16 mouse cellular contexts compared by ENCODE assay signal in genomic region chr5:116589631-116590030, GRCm38 (mm10). TPM values are rescaled to one million over a fixed set of nuclear protein-coding genes. Genes with fewer than 3 reads are reported as not detected.
DNase-seq lines count a peak whose midpoint lies in the region; ATAC-seq lines count a peak whose summit lies in the region.
"Had no signal": no experiment of that assay in that cellular context is flagged by ENCODE, and none has a peak within 500 bp of the region (broad histone marks: within the 10 kb centered on the region; RNA-seq: fewer than 3 reads in every experiment).

No protein-coding gene starts in this region.

- ATAC-seq in intestine, embryonic 16.5 days, result no peak
- ATAC-seq in intestine, embryonic 15.5 days, result no peak
- ATAC-seq in hindbrain, embryonic 15.5 days (ENCODE audit: low FRiP score, low read depth), result no peak
- ATAC-seq in neural tube, embryonic 14.5 days (ENCODE audit: low read depth), result no peak
- ATAC-seq in kidney, embryonic 15.5 days (replicated peaks; ENCODE audit: low FRiP score), result no peak
- ATAC-seq: activated CD4-positive, CD25-positive, alpha-beta regulatory T cell, adult 4 months had no signal

- no peaks in the 10 kb centered on the region for H3K9me3 ChIP-seq in intestine, embryonic 16.5 days (ENCODE audit: control insufficient read depth, low read length)
- H3K9me3 ChIP-seq in intestine, embryonic 15.5 days, result no peaks in the 10 kb centered on the region
- H3K9me3 ChIP-seq in forebrain, embryonic 10.5 days, result no peaks in the 10 kb centered on the region
- H3K9me3 ChIP-seq in hindbrain, embryonic 15.5 days, result no peaks in the 10 kb centered on the region
- H3K9me3 ChIP-seq in neural tube, embryonic 14.5 days (ENCODE audit: control insufficient read depth, low read length), result no peaks in the 10 kb centered on the region
- no peaks in the 10 kb centered on the region for H3K9me3 ChIP-seq in kidney, embryonic 15.5 days (replicated peaks)

- DNase-seq in forebrain, embryonic 10.5 days (ENCODE audit: extremely low spot score, low spot score), result no peak
- no peak for DNase-seq in spleen, postnatal 36 days (ENCODE audit: low spot score in 2 of 2)
- DNase-seq in layer of hippocampus, postnatal 14 days (ENCODE audit: low spot score in 2 of 2), result no peak
- DNase-seq: heart, postnatal 36 days; kidney, postnatal 25 days; thymus, adult 2 months had no signal

- 63% methylated on average over 8 of the region's 8 CpGs for WGBS in intestine, embryonic 16.5 days
- 73% methylated on average over 8 of the region's 8 CpGs for WGBS in intestine, embryonic 15.5 days
- 76% methylated on average over 8 of the region's 8 CpGs for WGBS in forebrain, embryonic 10.5 days
- 25% methylated on average over 8 of the region's 8 CpGs for WGBS in hindbrain, embryonic 15.5 days
- 33% methylated on average over 8 of the region's 8 CpGs for WGBS in neural tube, embryonic 14.5 days
- WGBS in kidney, embryonic 15.5 days, result 72% methylated on average over 8 of the region's 8 CpGs

- H3K9ac ChIP-seq in intestine, embryonic 16.5 days (ENCODE audit: low read depth, low read length), result no peak overlapping the region
- H3K9ac ChIP-seq in intestine, embryonic 15.5 days, result no peak overlapping the region
- H3K9ac ChIP-seq in hindbrain, embryonic 15.5 days, result peak overlapping the region; percentile 74
- peak overlapping the region; percentile 45 for H3K9ac ChIP-seq in neural tube, embryonic 14.5 days (replicated peaks; ENCODE audit: low read depth, low read length)
- no peak overlapping the region for H3K9ac ChIP-seq in kidney, embryonic 15.5 days

- H3K36me3 ChIP-seq in intestine, embryonic 16.5 days (ENCODE audit: control insufficient read depth, insufficient read depth, low read length), result no peaks in the 10 kb centered on the region
- H3K36me3 ChIP-seq in intestine, embryonic 15.5 days, result no peaks in the 10 kb centered on the region
- H3K36me3 ChIP-seq in forebrain, embryonic 10.5 days (replicated peaks), result no peaks in the 10 kb centered on the region
- no peaks in the 10 kb centered on the region for H3K36me3 ChIP-seq in hindbrain, embryonic 15.5 days
- H3K36me3 ChIP-seq in neural tube, embryonic 14.5 days (ENCODE audit: control insufficient read depth, insufficient read depth, low read length), result no peaks in the 10 kb centered on the region
- H3K36me3 ChIP-seq in kidney, embryonic 15.5 days, result no peaks in the 10 kb centered on the region
- H3K36me3 ChIP-seq: G1E had no signal

- no peak overlapping the region for H3K4me2 ChIP-seq in intestine, embryonic 16.5 days (ENCODE audit: low read depth, low read length)
- no peak overlapping the region for H3K4me2 ChIP-seq in intestine, embryonic 15.5 days (replicated peaks)
- peak overlapping the region; percentile 95 for H3K4me2 ChIP-seq in hindbrain, embryonic 15.5 days
- peak overlapping the region; percentile 88 for H3K4me2 ChIP-seq in neural tube, embryonic 14.5 days (ENCODE audit: low read depth, low read length)
- no peak overlapping the region for H3K4me2 ChIP-seq in kidney, embryonic 15.5 days

- H3K27me3 ChIP-seq in intestine, embryonic 16.5 days (replicated peaks; ENCODE audit: control insufficient read depth, insufficient read depth, low read length), result peaks cover 24% of the 10 kb centered on the region
- H3K27me3 ChIP-seq in intestine, embryonic 15.5 days (replicated peaks), result peaks cover 41% of the 10 kb centered on the region
- H3K27me3 ChIP-seq in forebrain, embryonic 10.5 days (ENCODE audit: poor library complexity, severe bottlenecking), result peaks cover 60% of the 10 kb centered on the region
- H3K27me3 ChIP-seq in hindbrain, embryonic 15.5 days, result no peaks in the 10 kb centered on the region
- H3K27me3 ChIP-seq in neural tube, embryonic 14.5 days (ENCODE audit: control insufficient read depth, insufficient read depth, low read length), result no peaks in the 10 kb centered on the region
- H3K27me3 ChIP-seq in kidney, embryonic 15.5 days, result peaks cover 56% of the 10 kb centered on the region

- no peak overlapping the region for H3K27ac ChIP-seq in intestine, embryonic 16.5 days (ENCODE audit: low read length)
- H3K27ac ChIP-seq in intestine, embryonic 15.5 days, result no peak overlapping the region
- H3K27ac ChIP-seq in forebrain, embryonic 10.5 days, result no peak overlapping the region
- H3K27ac ChIP-seq in hindbrain, embryonic 15.5 days (replicated peaks), result 0 out of 2 replicates have a peak overlapping the region, but pooled peaks have one; percentile 37
- H3K27ac ChIP-seq in neural tube, embryonic 14.5 days (ENCODE audit: low read depth, low read length), result no peak overlapping the region
- no peak overlapping the region for H3K27ac ChIP-seq in kidney, embryonic 15.5 days

- H3K4me3 ChIP-seq in intestine, embryonic 16.5 days (ENCODE audit: low read length), result peak overlapping the region; percentile 12; the same call in 1 of the 2 replicates
- H3K4me3 ChIP-seq in intestine, embryonic 15.5 days (replicated peaks), result no peak overlapping the region
- H3K4me3 ChIP-seq in forebrain, embryonic 10.5 days, result peak overlapping the region; percentile 63
- peak overlapping the region; percentile 76 for H3K4me3 ChIP-seq in hindbrain, embryonic 15.5 days
- H3K4me3 ChIP-seq in neural tube, embryonic 14.5 days (ENCODE audit: low read depth, low read length), result peak overlapping the region; percentile 88
- H3K4me3 ChIP-seq in kidney, embryonic 15.5 days (replicated peaks), result no peak overlapping the region
- H3K4me3 ChIP-seq: erythroblast, embryonic 14.5 days; megakaryocyte, embryonic 14.5 days had no signal

- no peaks in the 10 kb centered on the region for H3K4me1 ChIP-seq in intestine, embryonic 16.5 days (ENCODE audit: control insufficient read depth, insufficient read depth, low read length)
- H3K4me1 ChIP-seq in intestine, embryonic 15.5 days (replicated peaks), result peaks cover 6% of the 10 kb centered on the region
- peaks cover 78% of the 10 kb centered on the region for H3K4me1 ChIP-seq in forebrain, embryonic 10.5 days
- peaks cover 63% of the 10 kb centered on the region for H3K4me1 ChIP-seq in hindbrain, embryonic 15.5 days (replicated peaks)
- H3K4me1 ChIP-seq in neural tube, embryonic 14.5 days (ENCODE audit: control insufficient read depth, insufficient read depth, low read length), result peaks cover 20% of the 10 kb centered on the region; the same call in 1 of the 2 replicates
- H3K4me1 ChIP-seq in kidney, embryonic 15.5 days, result peaks cover 16% of the 10 kb centered on the region
- H3K4me1 ChIP-seq: megakaryocyte, embryonic 14.5 days had no signal

RNA-seq across cellular contexts. Expression of gene Srrm4, which starts 2.0 kb away (rescaled TPM):
- polyA plus RNA-seq in intestine, embryonic 16.5 days (2015; fragmentation: Nextera tagmentation; extraction: Ambion mirVana), result 1.4 and 1.5 TPM in 2 replicates
- polyA plus RNA-seq in intestine, embryonic 15.5 days (2015; fragmentation: Nextera tagmentation; extraction: Ambion mirVana), result 1.5 and 1.6 TPM in 2 replicates
- polyA plus RNA-seq in forebrain, embryonic 10.5 days (2016; fragmentation: Nextera tagmentation; extraction: Ambion mirVana), result 4.9 and 6.4 TPM in 2 replicates
- polyA plus RNA-seq in hindbrain, embryonic 15.5 days (2015; fragmentation: Nextera tagmentation; extraction: Ambion mirVana), result 17.7 and 18.2 TPM in 2 replicates
- polyA plus RNA-seq in neural tube, embryonic 14.5 days (2014; fragmentation: Nextera tagmentation; extraction: Ambion mirVana), result 20.8 and 22.9 TPM in 2 replicates
- polyA plus RNA-seq in kidney, embryonic 15.5 days (2015; fragmentation: Nextera tagmentation; extraction: Ambion mirVana), result 0.37 and 0.42 TPM in 2 replicates
- total RNA-seq in layer of hippocampus, postnatal 14 days (2021), result 10 to 100 TPM; 30.5 to 33.6 TPM
- total RNA-seq: granulocyte monocyte progenitor cell, adult 5-6 weeks had no signal
- polyA plus RNA-seq: activated CD4-positive, CD25-positive, alpha-beta regulatory T cell, adult 4 months; erythroblast, embryonic 14.5 days; G1E had no signal

Comparison
In these comparisons a context has a peak if more than half of its experiments do, and no peak if none do; other contexts are left out.
1. H3K4me3 ChIP-seq: peak in intestine, embryonic 16.5 days (single experiment), forebrain, embryonic 10.5 days (single experiment), hindbrain, embryonic 15.5 days (single experiment) and neural tube, embryonic 14.5 days (single experiment); none in intestine, embryonic 15.5 days (single experiment) and kidney, embryonic 15.5 days (single experiment).
2. H3K4me2 ChIP-seq: peak in hindbrain, embryonic 15.5 days (single experiment) and neural tube, embryonic 14.5 days (single experiment); none in intestine, embryonic 16.5 days (single experiment), intestine, embryonic 15.5 days (single experiment) and kidney, embryonic 15.5 days (single experiment).
3. H3K9ac ChIP-seq: peak in hindbrain, embryonic 15.5 days (single experiment) and neural tube, embryonic 14.5 days (single experiment); none in intestine, embryonic 16.5 days (single experiment), intestine, embryonic 15.5 days (single experiment) and kidney, embryonic 15.5 days (single experiment).